Mouse (Mus musculus): ENCODE measurements around the gene Slc25a19. TPM values are rescaled to one million over a fixed set of nuclear protein-coding genes. Genes with fewer than 3 reads are reported as not detected.

Gene Slc25a19
- polyA plus RNA-seq, 1 experiment: 20.5 TPM

DNA sequence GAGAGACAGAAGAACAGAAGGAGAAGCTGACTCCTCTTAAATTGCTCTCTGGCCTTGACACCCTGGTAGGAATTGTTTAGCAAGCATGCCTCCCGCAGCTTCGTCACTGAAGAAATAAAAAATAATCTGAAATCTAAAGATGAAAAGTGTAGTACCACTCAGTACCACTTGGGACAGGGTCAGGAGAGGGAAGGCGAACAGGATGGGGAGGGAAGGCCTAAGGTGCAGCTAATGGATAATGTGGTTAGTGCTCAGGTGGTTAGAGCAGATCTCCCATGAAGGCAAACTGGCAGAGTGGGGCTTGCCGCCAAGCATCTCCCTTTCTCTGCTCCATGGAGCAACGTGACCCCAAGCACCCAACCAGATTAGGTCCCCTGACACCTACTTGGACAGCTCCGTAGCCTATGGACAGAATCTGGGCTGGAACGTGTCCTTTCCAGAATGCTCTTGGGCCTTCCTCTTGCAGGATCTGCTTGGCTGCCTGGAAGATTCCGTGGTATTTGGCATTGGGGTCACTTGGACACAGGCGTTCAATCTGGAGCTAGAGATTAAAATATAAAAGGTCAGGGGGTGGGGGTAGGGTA, 4.5 kb downstream of the Slc25a19 start:
- Histone ChIP-seq H3K9me3 (no peaks in the 10 kb centered on the region), H3K36me3 (replicated peaks; ENCODE audit: low read length) (peaks cover 65% of the 10 kb centered on the region), H3K27me3 (replicated peaks) (no peaks in the 10 kb centered on the region), H3K4me1 (peaks cover 31% of the 10 kb centered on the region), H3K4me3 (replicated peaks) (no peak overlapping the region)
- TF ChIP-seq GATA1 (IDR thresholded peaks at IDR 0.05; ENCODE audit: borderline replicate concordance, low read length): no peak
- TF ChIP-seq FLI1 (IDR thresholded peaks at IDR 0.05; ENCODE audit: low read length): no peak

DNA sequence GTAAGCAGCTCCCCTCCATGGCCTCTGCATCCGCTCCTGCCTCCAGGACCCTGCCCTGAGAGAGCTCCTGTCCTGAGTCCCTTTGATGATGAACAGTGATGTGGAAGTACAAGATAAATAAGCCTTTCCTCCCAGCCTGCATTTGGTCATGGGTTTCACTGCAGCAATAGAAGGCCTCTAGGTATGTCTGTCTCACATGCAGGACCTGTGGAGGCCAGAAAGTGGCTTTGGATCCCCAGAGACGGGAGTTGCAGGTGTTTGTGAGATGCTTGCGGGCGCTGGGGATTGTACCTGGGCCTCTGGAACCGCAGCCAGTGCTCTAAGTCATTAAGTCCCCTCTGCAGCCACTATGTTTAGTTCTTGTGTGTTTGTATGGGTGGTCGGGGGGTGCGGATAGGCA, 8.1 kb downstream of the Slc25a19 start:
- H3K36me3 ChIP-seq (replicated peaks; ENCODE audit: low read length): peaks cover 89% of the 10 kb centered on the region
- H3K4me1 ChIP-seq: peaks cover 7% of the 10 kb centered on the region
- TF ChIP-seq FLI1 (IDR thresholded peaks at IDR 0.05; ENCODE audit: low read length): no peak
- TF ChIP-seq GATA1 (IDR thresholded peaks at IDR 0.05; ENCODE audit: borderline replicate concordance, low read length): no peak

DNA sequence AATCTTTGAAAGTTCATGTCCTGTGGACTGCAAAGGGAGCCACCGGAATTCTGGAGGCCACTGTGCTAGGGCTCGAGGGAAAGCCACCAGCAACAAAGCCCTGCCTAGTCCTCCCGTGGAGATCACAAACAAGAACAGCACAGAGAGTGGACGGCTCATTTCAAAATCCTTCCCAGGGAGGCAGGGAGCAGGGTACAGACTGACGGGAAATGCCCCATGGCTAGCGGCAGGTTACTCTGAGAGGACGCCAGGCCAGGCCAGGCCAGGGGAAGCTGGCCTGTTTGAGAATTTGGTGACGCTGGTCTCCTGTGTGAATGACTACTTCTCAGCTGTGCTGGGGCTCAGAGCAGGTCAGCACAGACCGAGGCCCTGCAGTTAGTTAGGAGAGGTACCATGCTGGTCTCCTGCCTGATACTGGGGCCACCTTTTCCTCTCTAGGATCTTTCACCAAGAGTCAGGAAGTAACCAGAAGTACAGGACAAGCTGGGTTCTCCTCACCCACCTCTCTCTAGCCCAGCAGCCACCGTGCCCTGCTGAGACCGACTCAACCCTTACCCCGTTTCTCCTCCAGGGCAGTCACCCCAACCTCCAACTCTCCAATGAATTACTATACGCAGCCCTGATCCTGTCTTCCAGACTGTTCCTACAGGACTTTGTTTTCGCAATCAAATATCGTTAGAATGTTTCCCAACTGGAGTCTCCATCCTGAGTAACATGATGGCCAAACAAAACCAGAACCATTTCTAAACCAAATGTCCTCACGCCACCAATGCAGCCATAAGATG, 9.2 kb downstream of the Slc25a19 start:
- peaks cover 93% of the 10 kb centered on the region for H3K36me3 ChIP-seq (replicated peaks; ENCODE audit: low read length)

More for the DNA sequence above, 8.1 kb downstream of the Slc25a19 start:
- Histone ChIP-seq H3K9me3 (no peaks in the 10 kb centered on the region), H3K4me3 (replicated peaks) (no peak overlapping the region), H3K27me3 (replicated peaks) (no peaks in the 10 kb centered on the region)

DNA sequence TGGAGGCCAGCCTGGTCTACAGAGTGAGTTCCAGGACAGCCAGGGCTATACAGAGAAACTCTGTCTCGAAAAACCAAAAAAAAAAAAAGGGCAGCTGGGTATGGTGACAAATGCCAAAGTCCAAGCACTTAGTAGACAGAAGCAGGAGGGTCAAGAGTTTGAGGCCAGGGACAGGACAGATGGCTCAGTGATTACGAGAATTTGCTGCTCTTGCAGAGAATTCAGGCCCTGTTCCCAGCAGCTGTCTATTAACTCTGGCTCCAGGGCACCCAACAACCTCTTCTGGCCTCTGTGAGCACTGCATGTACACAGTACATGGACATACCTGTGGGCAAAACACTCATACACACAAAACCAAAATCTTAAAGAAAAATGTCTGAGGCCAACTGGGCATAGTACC, 10.1 kb downstream of the Slc25a19 start:
- no peak overlapping the region for H3K4me3 ChIP-seq (replicated peaks)
- peaks cover 84% of the 10 kb centered on the region for H3K36me3 ChIP-seq (replicated peaks; ENCODE audit: low read length)
- H3K9me3 ChIP-seq: no peaks in the 10 kb centered on the region
- H3K27me3 ChIP-seq (replicated peaks): no peaks in the 10 kb centered on the region
- TF ChIP-seq GATA1 (IDR thresholded peaks at IDR 0.05; ENCODE audit: borderline replicate concordance, low read length): no peak
- TF ChIP-seq FLI1 (IDR thresholded peaks at IDR 0.05; ENCODE audit: low read length): no peak
- H3K4me1 ChIP-seq: peaks cover 21% of the 10 kb centered on the region

More for the DNA sequence above, 9.2 kb downstream of the Slc25a19 start:
- TF ChIP-seq GATA1 (IDR thresholded peaks at IDR 0.05; ENCODE audit: borderline replicate concordance, low read length) (no peak), FLI1 (IDR thresholded peaks at IDR 0.05; ENCODE audit: low read length) (no peak)
- no peaks in the 10 kb centered on the region for H3K27me3 ChIP-seq (replicated peaks)
- peaks cover 12% of the 10 kb centered on the region for H3K4me1 ChIP-seq
- H3K4me3 ChIP-seq (replicated peaks): no peak overlapping the region
- no peaks in the 10 kb centered on the region for H3K9me3 ChIP-seq

DNA sequence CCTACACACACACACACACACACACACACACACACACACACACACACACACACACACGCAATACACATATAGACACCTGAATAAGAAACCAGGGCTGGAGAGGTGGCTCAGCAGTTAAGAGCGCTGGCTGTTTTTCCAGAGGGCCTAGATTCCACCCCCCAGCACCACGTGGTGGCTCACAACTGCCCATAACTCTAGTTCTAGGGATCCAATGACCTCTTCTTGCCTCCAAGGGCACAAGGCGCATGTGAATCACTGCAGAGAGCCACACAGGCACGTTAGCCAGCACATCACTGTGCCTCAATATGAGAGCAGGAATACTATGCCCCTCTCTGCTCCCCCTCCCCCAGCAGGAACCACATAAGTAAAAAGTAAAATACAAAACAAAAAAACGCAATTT, 11.2 kb downstream of the Slc25a19 start:
- H3K4me3 ChIP-seq (replicated peaks): no peak overlapping the region
- no peaks in the 10 kb centered on the region for H3K9me3 ChIP-seq
- peaks cover 73% of the 10 kb centered on the region for H3K36me3 ChIP-seq (replicated peaks; ENCODE audit: low read length)
- TF ChIP-seq FLI1 (IDR thresholded peaks at IDR 0.05; ENCODE audit: low read length): no peak
- no peak for TF ChIP-seq GATA1 (IDR thresholded peaks at IDR 0.05; ENCODE audit: borderline replicate concordance, low read length)
- no peaks in the 10 kb centered on the region for H3K27me3 ChIP-seq (replicated peaks)
- peaks cover 25% of the 10 kb centered on the region for H3K4me1 ChIP-seq

DNA sequence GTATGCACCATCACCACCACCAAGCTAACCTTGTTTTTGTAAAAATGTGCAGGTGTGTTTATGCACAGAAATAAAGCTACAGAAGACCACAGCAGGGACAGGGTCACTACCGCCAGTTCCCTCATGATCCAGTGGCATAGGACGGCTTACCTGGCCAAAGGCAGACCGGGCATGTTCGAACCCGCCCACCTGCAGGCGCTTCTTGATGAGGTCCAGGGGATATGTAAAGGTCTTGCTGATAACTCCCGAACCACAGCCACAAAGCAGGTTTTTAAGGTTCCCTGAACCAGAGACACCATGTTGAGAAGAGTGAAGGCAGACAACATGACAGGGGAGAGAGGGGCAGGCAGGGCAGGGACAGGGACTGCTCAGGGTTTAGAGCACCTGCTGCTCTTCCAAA, 11.7 kb downstream of the Slc25a19 start:
- Histone ChIP-seq H3K36me3 (replicated peaks; ENCODE audit: low read length) (peaks cover 71% of the 10 kb centered on the region), H3K27me3 (replicated peaks) (no peaks in the 10 kb centered on the region), H3K4me3 (replicated peaks) (no peak overlapping the region), H3K4me1 (peaks cover 30% of the 10 kb centered on the region), H3K9me3 (no peaks in the 10 kb centered on the region)
- TF ChIP-seq GATA1 (IDR thresholded peaks at IDR 0.05; ENCODE audit: borderline replicate concordance, low read length): no peak
- TF ChIP-seq FLI1 (IDR thresholded peaks at IDR 0.05; ENCODE audit: low read length): no peak

DNA sequence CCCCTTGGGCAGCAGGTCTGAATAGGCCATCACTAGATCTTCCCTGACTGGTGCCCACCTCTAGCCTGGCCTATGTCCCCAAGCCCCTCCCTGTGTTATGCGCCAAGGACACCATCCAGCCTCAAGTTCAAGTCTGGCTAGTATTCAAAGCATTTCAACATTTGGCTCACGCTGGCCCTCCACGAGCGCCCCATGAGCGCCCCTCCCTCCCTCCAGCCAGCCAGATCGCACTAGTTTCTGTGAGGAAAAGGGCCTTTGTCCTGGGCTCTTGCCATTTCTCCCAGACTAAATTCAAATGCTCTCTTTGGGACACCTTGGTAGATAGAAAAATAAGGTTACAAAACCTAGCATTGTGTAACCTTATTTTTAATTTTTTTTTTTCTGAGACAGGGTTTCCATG, 12.2 kb downstream of the Slc25a19 start:
- no peaks in the 10 kb centered on the region for H3K27me3 ChIP-seq (replicated peaks)
- no peak overlapping the region for H3K4me3 ChIP-seq (replicated peaks)
- no peak for TF ChIP-seq GATA1 (IDR thresholded peaks at IDR 0.05; ENCODE audit: borderline replicate concordance, low read length)
- no peak for TF ChIP-seq FLI1 (IDR thresholded peaks at IDR 0.05; ENCODE audit: low read length)
- H3K9me3 ChIP-seq: no peaks in the 10 kb centered on the region
- H3K36me3 ChIP-seq (replicated peaks; ENCODE audit: low read length): peaks cover 71% of the 10 kb centered on the region
- H3K4me1 ChIP-seq: peaks cover 35% of the 10 kb centered on the region

DNA sequence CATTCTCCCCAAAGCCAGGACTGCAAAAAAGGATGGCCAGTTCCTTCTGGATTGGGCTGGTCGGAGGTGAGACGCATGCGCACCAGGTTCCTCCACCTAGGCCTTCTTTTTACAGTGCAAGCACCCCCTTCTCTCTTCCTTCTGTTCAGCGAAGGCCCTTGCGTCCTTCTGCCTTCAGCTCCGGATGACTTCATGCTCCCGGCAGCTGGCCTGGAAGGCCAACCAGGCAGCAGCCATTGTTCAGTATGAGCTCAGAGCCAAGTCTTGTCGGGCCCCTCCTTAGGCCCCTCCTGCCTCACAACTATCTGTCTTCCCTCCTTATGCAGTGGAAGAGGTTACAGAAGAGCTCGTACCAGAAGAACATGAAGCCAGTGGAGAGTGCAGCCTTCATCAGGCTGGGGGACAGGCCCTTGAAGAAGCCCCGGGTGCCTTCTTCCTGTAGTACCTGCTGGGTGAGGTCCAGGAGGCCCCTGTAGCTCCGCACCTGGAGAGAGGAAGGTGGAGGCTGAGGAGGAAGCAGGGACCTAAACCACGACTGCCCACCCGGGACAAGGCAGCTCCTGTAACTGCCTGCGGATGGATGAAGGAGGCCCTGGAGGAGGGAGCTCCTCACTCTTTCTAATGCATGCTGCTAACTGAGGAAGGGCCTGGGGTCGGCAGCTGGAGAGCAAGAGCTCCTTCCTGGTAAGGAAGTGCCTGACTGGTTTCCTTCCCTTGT, 12.8 kb downstream of the Slc25a19 start:
- Histone ChIP-seq H3K27me3 (replicated peaks) (no peaks in the 10 kb centered on the region), H3K9me3 (no peaks in the 10 kb centered on the region), H3K4me1 (peaks cover 37% of the 10 kb centered on the region), H3K36me3 (replicated peaks; ENCODE audit: low read length) (peaks cover 66% of the 10 kb centered on the region), H3K4me3 (replicated peaks) (no peak overlapping the region)
- TF ChIP-seq FLI1 (IDR thresholded peaks at IDR 0.05; ENCODE audit: low read length) (no peak), GATA1 (IDR thresholded peaks at IDR 0.05; ENCODE audit: borderline replicate concordance, low read length) (no peak)

DNA sequence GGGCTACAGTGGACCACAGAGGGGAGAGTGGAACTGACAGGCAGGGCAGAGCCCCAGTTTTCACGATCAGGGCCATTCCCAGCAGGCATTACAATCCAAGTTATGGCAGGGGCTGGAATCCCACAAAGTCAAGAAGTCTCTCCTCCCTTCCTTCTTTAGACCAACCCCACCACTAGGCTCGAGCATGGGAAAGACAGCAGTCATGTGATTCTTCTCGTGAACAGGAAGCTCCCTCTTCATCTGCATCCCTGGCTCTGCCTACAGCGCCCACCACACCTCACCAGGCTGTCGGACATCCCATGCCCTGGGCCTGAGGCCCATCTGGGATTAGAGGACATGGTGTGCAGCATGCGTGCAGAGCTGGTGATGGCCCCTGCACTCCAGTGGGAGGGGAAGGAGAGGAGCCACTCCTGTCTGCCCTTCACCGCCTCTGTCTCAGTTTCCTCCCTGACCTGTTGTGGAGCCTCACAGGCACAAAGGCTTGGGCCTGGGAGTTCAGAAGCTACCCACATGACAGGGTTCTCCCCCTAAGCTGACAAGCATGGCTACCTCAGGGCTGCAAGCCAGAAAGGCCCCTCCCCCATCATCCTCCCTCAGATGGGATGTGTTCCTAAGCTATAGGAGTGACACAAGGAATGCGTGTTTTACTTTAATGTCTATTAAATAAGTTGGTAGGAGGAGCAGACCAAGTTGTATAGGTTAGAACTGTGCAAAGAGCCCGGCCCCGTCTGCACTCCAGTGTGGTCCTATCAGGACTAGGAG, 13.6 kb downstream of the Slc25a19 start:
- peaks cover 66% of the 10 kb centered on the region for H3K36me3 ChIP-seq (replicated peaks; ENCODE audit: low read length)

More for the DNA sequence above, 13.6 kb downstream of the Slc25a19 start:
- Histone ChIP-seq H3K9me3 (no peaks in the 10 kb centered on the region), H3K27me3 (replicated peaks) (no peaks in the 10 kb centered on the region), H3K4me1 (peaks cover 43% of the 10 kb centered on the region), H3K4me3 (replicated peaks) (peak overlapping the region; percentile 19)
- TF ChIP-seq GATA1 (IDR thresholded peaks at IDR 0.05; ENCODE audit: borderline replicate concordance, low read length) (no peak), FLI1 (IDR thresholded peaks at IDR 0.05; ENCODE audit: low read length) (no peak)
